ENCODE assay signal across 8 mouse cellular contexts in genomic region chr11:103381505-103381904, GRCm38 (mm10). TPM values are rescaled to one million over a fixed set of nuclear protein-coding genes. Genes with fewer than 3 reads are reported as not detected.
A peak's percentile ranks its signal among the peaks of the same experiment; 100 is the strongest.
DNase-seq lines count a peak whose midpoint lies in the region; ATAC-seq and TF ChIP-seq lines count a peak whose summit lies in the region.

No protein-coding gene starts in this region.

- TF ChIP-seq EP300 in lung, postnatal 0 days (IDR thresholded peaks at IDR 0.05): no peak

- H3K4me2 ChIP-seq in embryonic facial prominence, embryonic 15.5 days (replicated peaks): no peak overlapping the region
- H3K4me2 ChIP-seq in kidney, embryonic 15.5 days: no peak overlapping the region
- no peak overlapping the region for H3K4me2 ChIP-seq in lung, postnatal 0 days (replicated peaks; ENCODE audit: low read depth, low read length)
- no peak overlapping the region for H3K4me2 ChIP-seq in stomach, embryonic 16.5 days (ENCODE audit: low read depth, low read length)

- peak overlapping the region; percentile 55; the same call in 1 of the 2 replicates for H3K27ac ChIP-seq in embryonic facial prominence, embryonic 15.5 days (replicated peaks)
- H3K27ac ChIP-seq in embryonic facial prominence, embryonic 10.5 days (replicated peaks): no peak overlapping the region
- H3K27ac ChIP-seq in kidney, embryonic 15.5 days: peak overlapping the region; percentile 66
- H3K27ac ChIP-seq in lung, postnatal 0 days (ENCODE audit: low read length): peak overlapping the region; percentile 90
- peak overlapping the region; percentile 84 for H3K27ac ChIP-seq in stomach, embryonic 16.5 days (ENCODE audit: low read length)

- H3K4me3 ChIP-seq in embryonic facial prominence, embryonic 15.5 days (replicated peaks): no peak overlapping the region
- no peak overlapping the region for H3K4me3 ChIP-seq in embryonic facial prominence, embryonic 10.5 days
- H3K4me3 ChIP-seq in kidney, embryonic 15.5 days (replicated peaks): no peak overlapping the region
- no peak overlapping the region for H3K4me3 ChIP-seq in lung, postnatal 0 days (ENCODE audit: low read depth, low read length)
- H3K4me3 ChIP-seq in stomach, embryonic 16.5 days (replicated peaks; ENCODE audit: low read length): no peak overlapping the region

- peaks cover 36% of the 10 kb centered on the region for H3K36me3 ChIP-seq in embryonic facial prominence, embryonic 15.5 days
- H3K36me3 ChIP-seq in embryonic facial prominence, embryonic 10.5 days (replicated peaks): peaks cover 52% of the 10 kb centered on the region
- peaks cover 41% of the 10 kb centered on the region for H3K36me3 ChIP-seq in kidney, embryonic 15.5 days
- 0 out of 2 replicates have a peak, but pooled peaks cover 4% of the 10 kb centered on the region for H3K36me3 ChIP-seq in lung, postnatal 0 days (ENCODE audit: insufficient read depth, low read length)
- H3K36me3 ChIP-seq in stomach, embryonic 16.5 days (ENCODE audit: control insufficient read depth, insufficient read depth, low read length): no peaks in the 10 kb centered on the region; the same call in 1 of the 2 replicates

- no peak for DNase-seq in embryonic facial prominence, embryonic 10.5 days (ENCODE audit: low spot score)
- no peak for DNase-seq in kidney, postnatal 4 days
- DNase-seq in lung, postnatal 0 days (ENCODE audit: low spot score): no peak
- DNase-seq in lung, adult 18-20 months: no peak
- DNase-seq in Muller cell, postnatal 12 days (ENCODE audit: inconsistent ontology term): no peak

- no peak for TF ChIP-seq CTCF in lung, postnatal 0 days (IDR thresholded peaks at IDR 0.05)

- H3K27me3 ChIP-seq in embryonic facial prominence, embryonic 15.5 days: no peaks in the 10 kb centered on the region
- H3K27me3 ChIP-seq in embryonic facial prominence, embryonic 10.5 days (replicated peaks; ENCODE audit: low read depth, poor library complexity, severe bottlenecking): no peaks in the 10 kb centered on the region
- no peaks in the 10 kb centered on the region for H3K27me3 ChIP-seq in kidney, embryonic 15.5 days
- no peaks in the 10 kb centered on the region for H3K27me3 ChIP-seq in lung, postnatal 0 days (replicated peaks; ENCODE audit: insufficient read depth, low read length)
- H3K27me3 ChIP-seq in stomach, embryonic 16.5 days (ENCODE audit: control insufficient read depth, insufficient read depth, low read length): no peaks in the 10 kb centered on the region

- H3K9me3 ChIP-seq in embryonic facial prominence, embryonic 15.5 days (replicated peaks): no peaks in the 10 kb centered on the region
- no peaks in the 10 kb centered on the region for H3K9me3 ChIP-seq in embryonic facial prominence, embryonic 10.5 days
- H3K9me3 ChIP-seq in kidney, embryonic 15.5 days (replicated peaks): no peaks in the 10 kb centered on the region
- H3K9me3 ChIP-seq in lung, postnatal 0 days (ENCODE audit: low read length): no peaks in the 10 kb centered on the region
- H3K9me3 ChIP-seq in stomach, embryonic 16.5 days (replicated peaks; ENCODE audit: control insufficient read depth, low read length): no peaks in the 10 kb centered on the region

- no peaks in the 10 kb centered on the region; the same call in 1 of the 2 replicates for H3K4me1 ChIP-seq in embryonic facial prominence, embryonic 15.5 days
- H3K4me1 ChIP-seq in embryonic facial prominence, embryonic 10.5 days: no peaks in the 10 kb centered on the region
- peaks cover 37% of the 10 kb centered on the region for H3K4me1 ChIP-seq in kidney, embryonic 15.5 days
- H3K4me1 ChIP-seq in lung, postnatal 0 days (ENCODE audit: insufficient read depth, low read depth, low read length): peaks cover 17% of the 10 kb centered on the region
- H3K4me1 ChIP-seq in stomach, embryonic 16.5 days (ENCODE audit: control insufficient read depth, insufficient read depth, low read length): peaks cover 10% of the 10 kb centered on the region

- no peak overlapping the region for H3K9ac ChIP-seq in embryonic facial prominence, embryonic 15.5 days
- no peak overlapping the region for H3K9ac ChIP-seq in kidney, embryonic 15.5 days
- H3K9ac ChIP-seq in lung, postnatal 0 days (replicated peaks; ENCODE audit: low read depth): no peak overlapping the region
- H3K9ac ChIP-seq in stomach, embryonic 16.5 days (ENCODE audit: low read length): no peak overlapping the region

- ATAC-seq in embryonic facial prominence, embryonic 15.5 days (ENCODE audit: insufficient number of reproducible peaks, low FRiP score, low TSS enrichment, low read depth): no peak
- no peak for ATAC-seq in kidney, embryonic 15.5 days (replicated peaks; ENCODE audit: low FRiP score)
- peak; percentile 4 for ATAC-seq in lung, postnatal 0 days
- no peak for ATAC-seq in stomach, embryonic 16.5 days (ENCODE audit: insufficient read depth, low FRiP score)

- WGBS in embryonic facial prominence, embryonic 15.5 days: 90% methylated on average over 7 of the region's 7 CpGs
- WGBS in embryonic facial prominence, embryonic 10.5 days: 95% methylated on average over 7 of the region's 7 CpGs
- 85% methylated on average over 7 of the region's 7 CpGs for WGBS in kidney, embryonic 15.5 days
- 71% methylated on average over 7 of the region's 7 CpGs for WGBS in lung, postnatal 0 days
- 86% methylated on average over 7 of the region's 7 CpGs for WGBS in stomach, embryonic 16.5 days

RNA-seq across cellular contexts. Expression of gene Arhgap27, which starts 18.0 kb away (rescaled TPM):
- polyA plus RNA-seq in embryonic facial prominence, embryonic 15.5 days (2015; fragmentation: Nextera tagmentation; extraction: Ambion mirVana): 12.3 and 12.4 TPM in 2 replicates
- polyA plus RNA-seq in embryonic facial prominence, embryonic 10.5 days (2016; fragmentation: Nextera tagmentation; extraction: Ambion mirVana): 5.3 and 5.8 TPM in 2 replicates
- 15.8 and 17.2 TPM in 2 replicates for polyA plus RNA-seq in kidney, embryonic 15.5 days (2015; fragmentation: Nextera tagmentation; extraction: Ambion mirVana)
- polyA plus RNA-seq in lung, postnatal 0 days (2015; fragmentation: Nextera tagmentation; extraction: Ambion mirVana): 18.5 and 20.0 TPM in 2 replicates
- 19.1 and 22.0 TPM in 2 replicates for polyA plus RNA-seq in stomach, embryonic 16.5 days (2015; fragmentation: Nextera tagmentation; extraction: Ambion mirVana)

RNA-seq across cellular contexts. Expression of gene Plekhm1, which starts 31.0 kb away (rescaled TPM):
- 8.2 and 9.2 TPM in 2 replicates for polyA plus RNA-seq in embryonic facial prominence, embryonic 15.5 days (2015; fragmentation: Nextera tagmentation; extraction: Ambion mirVana)
- 8.1 and 8.9 TPM in 2 replicates for polyA plus RNA-seq in embryonic facial prominence, embryonic 10.5 days (2016; fragmentation: Nextera tagmentation; extraction: Ambion mirVana)
- 7.4 and 8.2 TPM in 2 replicates for polyA plus RNA-seq in kidney, embryonic 15.5 days (2015; fragmentation: Nextera tagmentation; extraction: Ambion mirVana)
- 8.1 and 9.4 TPM in 2 replicates for polyA plus RNA-seq in lung, postnatal 0 days (2015; fragmentation: Nextera tagmentation; extraction: Ambion mirVana)
- 7.5 and 8.5 TPM in 2 replicates for polyA plus RNA-seq in stomach, embryonic 16.5 days (2015; fragmentation: Nextera tagmentation; extraction: Ambion mirVana)
